Mouse (Mus musculus) hindbrain, embryonic 13.5 days (tissue): ENCODE measurements at regions not wholly inside any gene's neighbourhood (a gene's known extent, or its start where the extent isn't known, plus 50 kb on each side); places are given as distances from the start of the nearest gene placed in this dataset.

ENCODE experiments used
- ATAC-seq: fragments of 200-750 bp; cut with Nextera tagmentation; 2 replicates; pipeline ENCODE4 v1.8.0; 2017; ENCODE audit warnings: moderate TSS enrichment; ENCODE audit not compliant: low FRiP score
- H3K27ac ChIP-seq: fragments of 300-500 bp; sonication (generic); 2 replicates; pipeline ENCODE4 v1.5.1; 2015; ENCODE audit warnings: inconsistent platforms, mild to moderate bottlenecking, moderate library complexity
- H3K27me3 ChIP-seq: fragments of 300-500 bp; sonication (generic); 2 replicates; pipeline ENCODE4 v1.6.1; 2015; ENCODE audit warnings: mild to moderate bottlenecking, inconsistent platforms
- H3K36me3 ChIP-seq: fragments of 300-500 bp; sonication (generic); 2 replicates; pipeline ENCODE4 v1.6.1; 2015; ENCODE audit warnings: mild to moderate bottlenecking, inconsistent platforms
- H3K4me1 ChIP-seq: fragments of 300-500 bp; sonication (generic); replicated peaks from 2 replicates; pipeline ENCODE4 v1.6.1; 2015; ENCODE audit warnings: inconsistent platforms
- H3K4me2 ChIP-seq: fragments of 300-500 bp; sonication (generic); 2 replicates; pipeline ENCODE4 v1.6.1; 2015; ENCODE audit warnings: inconsistent platforms, mild to moderate bottlenecking, moderate library complexity
- H3K4me3 ChIP-seq: fragments of 300-500 bp; sonication (generic); 2 replicates; pipeline ENCODE4 v1.5.1; 2015; ENCODE audit warnings: mild to moderate bottlenecking, inconsistent platforms
- H3K9ac ChIP-seq: fragments of 300-500 bp; sonication (generic); 2 replicates; pipeline ENCODE4 v1.6.1; 2015; ENCODE audit warnings: mild to moderate bottlenecking, inconsistent platforms
- H3K9me3 ChIP-seq: fragments of 300-500 bp; sonication (generic); 2 replicates; pipeline ENCODE4 v1.6.1; 2016; ENCODE audit warnings: inconsistent platforms
- WGBS: fragments of 180-500 bp; shearing (Covaris S2); methylation state at CpG from one replicate; pipeline ENCODE4 v1.1.7; 2015; 5-methylcytosine and 5-hydroxymethylcytosine counted together

DNA sequence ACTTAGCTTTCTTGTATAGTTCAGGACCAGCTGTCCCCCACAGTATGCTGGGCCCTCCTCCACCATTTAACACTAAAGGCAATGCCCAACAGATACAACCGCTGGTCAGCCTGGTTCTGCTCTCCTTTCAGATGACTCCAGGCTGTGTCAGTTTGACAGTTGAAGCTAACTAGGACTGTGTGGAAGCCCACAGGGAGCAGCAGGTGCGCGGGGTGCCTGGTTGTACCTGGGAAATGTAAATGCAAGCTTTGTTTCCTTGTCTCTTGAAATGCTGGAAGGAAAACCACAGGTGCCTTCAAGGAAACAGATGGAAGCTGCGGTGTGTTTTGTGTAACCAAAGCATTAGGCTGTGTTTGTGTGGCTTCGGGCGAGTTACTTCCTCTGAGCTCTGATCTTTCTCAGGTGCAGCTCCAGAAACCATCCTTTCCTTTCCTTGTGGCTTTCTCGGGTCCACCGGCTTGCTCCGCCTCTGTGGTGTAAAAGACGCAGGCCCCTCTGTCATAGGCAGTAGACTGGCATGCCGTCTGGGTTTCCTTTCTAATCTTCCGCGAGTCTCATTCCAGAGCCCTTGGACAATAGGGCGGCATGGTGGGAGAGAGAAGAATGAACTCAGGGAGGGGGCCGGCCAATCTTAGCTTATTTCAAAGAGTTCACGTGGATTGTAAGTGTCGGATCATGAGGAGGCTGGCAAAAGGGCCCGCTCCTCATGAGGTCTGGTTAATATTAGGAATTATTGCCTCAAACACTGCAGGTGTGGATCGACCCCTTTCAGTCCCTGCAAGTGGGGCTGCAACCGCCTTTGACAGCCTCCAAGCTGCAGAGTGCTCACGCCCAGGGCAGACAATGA, 605.5 kb upstream of the Id2 start:
- Histone ChIP-seq H3K27ac (peak overlapping the region; percentile 53), H3K4me2 (peak overlapping the region; percentile 50), H3K9ac (peak overlapping the region; percentile 55), H3K36me3 (no peaks in the 10 kb centered on the region), H3K27me3 (no peaks in the 10 kb centered on the region), H3K9me3 (no peaks in the 10 kb centered on the region), H3K4me3 (peak overlapping the region; percentile 23), H3K4me1 (peaks cover 11% of the 10 kb centered on the region)
- WGBS: 9% methylated on average over 21 of the region's 21 CpGs
- ATAC-seq: peak; percentile 73; the same call in 1 of the 2 replicates

DNA sequence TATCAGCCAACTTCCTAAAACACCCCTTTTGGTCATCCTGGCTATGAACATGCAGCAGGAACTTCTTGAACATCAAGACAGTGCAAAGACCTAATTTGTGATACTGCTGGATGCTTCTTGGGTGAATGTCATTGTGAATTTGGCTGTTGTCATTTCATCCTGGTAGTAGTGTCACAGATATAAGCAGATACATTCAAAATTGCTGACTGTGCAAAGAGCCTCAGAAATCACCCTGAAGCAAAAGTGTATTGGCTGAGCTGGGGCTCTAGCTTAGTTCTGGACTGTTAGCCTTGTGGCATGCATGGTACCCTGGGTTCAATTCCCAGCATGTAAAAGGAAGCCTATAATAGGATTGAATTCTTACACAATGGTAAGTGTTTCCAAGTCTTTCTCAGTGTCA, 590.1 kb upstream of the Id2 start:
- no peak overlapping the region for H3K4me2 ChIP-seq
- no peaks in the 10 kb centered on the region for H3K27me3 ChIP-seq
- no peaks in the 10 kb centered on the region for H3K36me3 ChIP-seq
- H3K4me3 ChIP-seq: no peak overlapping the region
- no peak overlapping the region for H3K9ac ChIP-seq
- H3K9me3 ChIP-seq: no peaks in the 10 kb centered on the region
- H3K27ac ChIP-seq: no peak overlapping the region
- no peak for ATAC-seq
- H3K4me1 ChIP-seq: no peaks in the 10 kb centered on the region

DNA sequence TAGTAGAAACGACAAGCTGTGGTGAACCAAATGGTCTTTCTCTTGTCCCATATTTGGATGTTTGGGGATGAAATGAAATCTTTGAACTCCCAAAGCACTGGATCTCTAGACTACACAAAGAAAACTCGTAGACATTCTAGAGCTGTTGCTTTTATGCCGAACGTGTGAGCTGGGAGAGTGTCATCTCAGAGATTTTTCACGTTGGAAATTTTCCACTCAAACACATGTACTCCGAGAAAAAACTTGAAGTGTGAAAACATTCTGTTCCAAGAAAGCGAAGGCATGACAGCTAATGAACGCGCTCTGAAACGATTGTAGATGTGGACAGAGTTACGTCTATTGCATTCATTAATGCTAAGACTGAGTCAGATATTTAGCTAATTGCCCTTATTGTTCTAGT, 579.7 kb upstream of the Id2 start:
- Histone ChIP-seq H3K9ac (no peak overlapping the region), H3K27ac (no peak overlapping the region), H3K36me3 (no peaks in the 10 kb centered on the region), H3K4me3 (no peak overlapping the region), H3K4me1 (no peaks in the 10 kb centered on the region), H3K27me3 (no peaks in the 10 kb centered on the region), H3K4me2 (no peak overlapping the region), H3K9me3 (no peaks in the 10 kb centered on the region)
- WGBS: 90% methylated on average over 11 of the region's 11 CpGs
- ATAC-seq: no peak

DNA sequence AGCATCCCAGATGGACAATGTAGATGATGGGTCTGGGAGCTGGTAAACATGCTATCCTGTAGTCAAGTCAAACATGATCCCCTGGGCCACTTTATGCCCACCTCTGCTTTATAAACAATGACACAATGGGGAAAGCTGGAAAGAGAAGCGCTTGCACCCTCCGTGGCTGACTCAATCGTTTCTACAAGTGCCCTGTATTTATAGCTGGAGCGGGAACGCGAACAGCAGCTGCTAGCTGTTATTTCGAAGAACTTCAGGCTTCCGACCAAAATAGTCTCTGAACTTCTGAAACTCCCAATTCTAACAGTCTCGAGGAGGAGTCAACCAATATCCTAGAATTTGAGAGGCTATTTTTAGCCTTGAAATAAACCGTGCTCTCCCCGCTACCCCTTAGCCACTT, 571.4 kb upstream of the Id2 start:
- Histone ChIP-seq H3K9ac (no peak overlapping the region), H3K9me3 (no peaks in the 10 kb centered on the region), H3K4me3 (no peak overlapping the region), H3K27ac (no peak overlapping the region), H3K36me3 (no peaks in the 10 kb centered on the region), H3K4me1 (no peaks in the 10 kb centered on the region), H3K27me3 (no peaks in the 10 kb centered on the region), H3K4me2 (no peak overlapping the region)
- ATAC-seq: no peak
- WGBS: 92% methylated on average over 11 of the region's 11 CpGs

DNA sequence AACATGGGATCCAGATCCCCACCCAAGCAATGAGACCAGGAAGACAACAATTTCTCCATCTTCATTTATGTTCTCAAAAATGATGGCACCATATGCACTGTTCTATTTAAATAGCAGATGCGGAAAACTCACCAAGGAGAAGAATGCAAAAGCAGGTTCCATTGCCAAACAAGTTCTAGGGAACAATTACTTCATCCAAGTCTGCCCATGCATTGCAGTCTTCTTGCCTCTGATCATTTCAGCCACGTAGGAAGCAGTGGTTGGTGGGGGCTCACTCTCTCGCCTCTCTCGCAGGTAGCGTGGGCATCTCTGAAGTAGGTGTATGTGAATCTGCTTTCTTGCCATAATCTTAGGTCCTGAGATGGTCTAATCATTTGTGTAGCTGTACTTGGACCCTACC, 557.5 kb upstream of the Id2 start:
- H3K27ac ChIP-seq: no peak overlapping the region
- H3K4me1 ChIP-seq: no peaks in the 10 kb centered on the region
- no peak overlapping the region for H3K4me2 ChIP-seq
- no peak overlapping the region for H3K9ac ChIP-seq
- H3K36me3 ChIP-seq: no peaks in the 10 kb centered on the region
- WGBS: 91% methylated on average over 5 of the region's 5 CpGs
- no peak for ATAC-seq
- H3K4me3 ChIP-seq: no peak overlapping the region
- no peaks in the 10 kb centered on the region for H3K9me3 ChIP-seq
- H3K27me3 ChIP-seq: no peaks in the 10 kb centered on the region

DNA sequence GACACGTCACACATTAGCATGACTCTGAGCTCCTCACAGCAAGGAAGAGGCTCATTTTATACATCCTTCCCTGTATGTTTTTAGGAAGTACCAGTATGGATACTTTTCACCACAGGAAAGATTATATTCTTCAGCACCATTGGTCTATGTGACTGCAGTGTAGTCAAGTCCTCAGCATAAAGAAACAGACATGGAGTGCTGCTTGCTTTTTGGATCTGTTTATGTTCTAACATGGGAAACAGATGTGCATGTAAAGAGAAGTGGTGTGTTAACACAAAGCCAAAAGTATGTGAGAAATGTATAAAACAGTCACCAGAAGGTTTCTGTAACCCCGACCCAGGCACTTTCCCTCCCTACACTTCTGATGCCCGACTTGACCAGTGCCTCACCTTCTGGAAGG, 553.3 kb upstream of the Id2 start:
- H3K4me2 ChIP-seq: no peak overlapping the region
- H3K4me3 ChIP-seq: no peak overlapping the region
- H3K9ac ChIP-seq: no peak overlapping the region
- 77% methylated on average over 3 of the region's 3 CpGs for WGBS
- no peak for ATAC-seq
- no peaks in the 10 kb centered on the region for H3K36me3 ChIP-seq
- H3K4me1 ChIP-seq: no peaks in the 10 kb centered on the region
- H3K27me3 ChIP-seq: no peaks in the 10 kb centered on the region
- H3K27ac ChIP-seq: no peak overlapping the region
- H3K9me3 ChIP-seq: no peaks in the 10 kb centered on the region

DNA sequence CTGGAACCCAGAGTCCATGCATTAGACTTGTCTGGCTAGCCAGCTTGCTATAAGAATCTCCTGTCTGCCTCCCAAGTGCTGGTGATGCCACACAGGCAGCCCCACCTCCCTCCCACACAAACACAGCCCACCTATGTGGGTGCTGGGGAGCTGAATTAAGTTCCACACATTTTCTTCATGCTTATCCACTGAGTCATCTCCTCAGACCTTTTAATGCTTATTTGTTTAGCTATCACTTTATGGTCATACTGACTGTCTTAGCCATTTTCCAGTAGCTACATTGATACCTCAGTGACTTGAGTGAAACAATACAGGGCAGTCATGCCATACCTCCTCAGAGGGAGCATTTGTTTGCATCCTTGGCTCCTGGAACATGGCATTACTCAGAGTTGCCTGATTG, 531.1 kb upstream of the Id2 start:
- no peak overlapping the region for H3K4me2 ChIP-seq
- no peak for ATAC-seq

DNA sequence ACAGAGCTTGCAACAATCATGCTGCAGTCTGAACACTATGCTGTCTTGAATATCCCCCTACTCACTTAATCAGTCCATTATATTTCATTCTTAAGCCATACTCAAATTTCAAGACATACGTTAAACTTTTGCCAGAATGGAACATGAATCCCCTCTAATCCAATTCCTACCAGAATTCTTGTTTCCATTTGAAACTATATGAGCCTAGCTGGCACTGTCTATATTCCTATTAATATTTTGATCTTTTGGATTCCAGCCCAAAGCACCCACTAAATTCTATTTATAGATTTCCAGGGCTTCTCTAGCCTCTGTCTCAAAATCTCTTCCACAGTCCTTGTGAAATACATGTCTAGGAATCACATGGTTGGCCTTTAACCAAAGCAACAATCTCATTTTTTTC, 528.9 kb upstream of the Id2 start:
- WGBS: 90% methylated on average over 1 of the region's 1 CpGs
- no peaks in the 10 kb centered on the region for H3K36me3 ChIP-seq
- no peak overlapping the region for H3K4me2 ChIP-seq
- no peak overlapping the region for H3K27ac ChIP-seq
- H3K27me3 ChIP-seq: no peaks in the 10 kb centered on the region
- ATAC-seq: no peak
- H3K4me1 ChIP-seq: no peaks in the 10 kb centered on the region
- H3K9me3 ChIP-seq: no peaks in the 10 kb centered on the region
- H3K4me3 ChIP-seq: no peak overlapping the region
- no peak overlapping the region for H3K9ac ChIP-seq

More for the DNA sequence above, 531.1 kb upstream of the Id2 start:
- Histone ChIP-seq H3K4me1 (no peaks in the 10 kb centered on the region), H3K27ac (no peak overlapping the region), H3K9ac (no peak overlapping the region), H3K9me3 (no peaks in the 10 kb centered on the region), H3K36me3 (no peaks in the 10 kb centered on the region), H3K27me3 (no peaks in the 10 kb centered on the region), H3K4me3 (no peak overlapping the region)

DNA sequence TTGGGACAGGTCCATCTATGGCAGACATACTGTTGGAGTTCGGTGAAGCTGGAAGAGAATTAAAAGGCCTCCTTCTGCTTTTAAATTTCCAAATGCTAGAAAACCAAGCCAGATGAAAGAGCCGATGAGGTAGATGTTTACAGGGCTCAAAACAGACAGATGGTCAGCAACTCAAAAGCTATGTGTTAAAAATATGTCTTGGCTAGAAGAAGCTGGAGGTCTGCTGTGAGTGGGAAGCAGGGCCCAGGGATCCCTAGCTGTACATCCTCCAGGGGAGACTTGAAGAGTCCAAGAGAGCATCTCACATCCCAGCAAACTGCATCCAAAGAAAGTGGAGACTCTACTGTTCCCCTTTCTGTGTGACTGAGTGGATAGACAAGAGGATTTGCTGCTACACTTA, 526.5 kb upstream of the Id2 start:
- 94% methylated on average over 2 of the region's 2 CpGs for WGBS
- Histone ChIP-seq H3K36me3 (no peaks in the 10 kb centered on the region), H3K9ac (no peak overlapping the region), H3K4me3 (no peak overlapping the region), H3K9me3 (no peaks in the 10 kb centered on the region), H3K27me3 (no peaks in the 10 kb centered on the region), H3K27ac (no peak overlapping the region), H3K4me2 (no peak overlapping the region), H3K4me1 (no peaks in the 10 kb centered on the region)
- ATAC-seq: no peak

DNA sequence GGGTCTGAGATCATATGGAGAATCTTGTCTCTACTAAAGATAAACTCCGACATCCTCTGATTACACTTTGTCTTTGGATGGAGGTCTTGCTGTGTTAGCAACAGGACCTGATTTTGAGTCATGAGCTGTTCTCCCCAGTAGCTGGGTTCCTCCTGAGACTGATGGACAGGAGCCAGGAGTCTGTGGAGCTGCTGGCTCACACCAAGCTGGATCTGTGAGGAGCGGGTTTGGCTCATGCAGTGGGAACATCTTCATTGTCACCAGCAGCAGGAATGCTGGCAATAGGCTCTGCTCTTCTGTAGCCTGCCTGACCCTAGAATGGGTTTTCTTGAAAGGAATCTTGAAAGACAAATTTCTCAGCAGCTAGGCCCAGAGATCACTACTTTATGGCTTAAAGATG, 524.2 kb upstream of the Id2 start:
- no peak for ATAC-seq
- Histone ChIP-seq H3K4me3 (no peak overlapping the region), H3K27ac (no peak overlapping the region), H3K9ac (no peak overlapping the region), H3K36me3 (no peaks in the 10 kb centered on the region), H3K27me3 (no peaks in the 10 kb centered on the region), H3K4me2 (no peak overlapping the region), H3K4me1 (no peaks in the 10 kb centered on the region), H3K9me3 (no peaks in the 10 kb centered on the region)
- WGBS: 82% methylated on average over 2 of the region's 2 CpGs

DNA sequence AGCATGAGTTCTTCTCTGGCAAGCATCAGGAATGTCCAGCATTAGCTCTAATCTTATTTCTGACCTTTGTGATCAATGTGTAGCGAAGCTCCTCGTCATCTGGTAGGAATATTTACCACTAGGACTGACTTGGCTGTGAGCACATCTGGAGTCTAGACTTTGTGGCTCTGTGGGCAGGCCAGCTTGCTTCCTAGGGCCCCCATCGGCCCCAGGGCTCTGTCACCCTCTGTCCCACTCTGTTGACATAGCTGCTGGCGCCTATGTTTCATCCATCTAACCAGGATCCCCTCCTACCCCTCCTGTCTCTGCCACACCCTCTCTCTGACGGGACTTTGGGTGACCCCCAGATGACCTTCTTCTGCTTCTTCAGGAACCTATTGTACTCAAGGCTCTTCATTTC, 520.6 kb upstream of the Id2 start:
- ATAC-seq: no peak
- no peaks in the 10 kb centered on the region for H3K27me3 ChIP-seq
- no peak overlapping the region for H3K4me2 ChIP-seq
- H3K4me3 ChIP-seq: no peak overlapping the region
- WGBS: 60% methylated on average over 5 of the region's 5 CpGs
- no peak overlapping the region for H3K27ac ChIP-seq
- H3K4me1 ChIP-seq: no peaks in the 10 kb centered on the region
- no peak overlapping the region for H3K9ac ChIP-seq
- no peaks in the 10 kb centered on the region for H3K36me3 ChIP-seq
- no peaks in the 10 kb centered on the region for H3K9me3 ChIP-seq

DNA sequence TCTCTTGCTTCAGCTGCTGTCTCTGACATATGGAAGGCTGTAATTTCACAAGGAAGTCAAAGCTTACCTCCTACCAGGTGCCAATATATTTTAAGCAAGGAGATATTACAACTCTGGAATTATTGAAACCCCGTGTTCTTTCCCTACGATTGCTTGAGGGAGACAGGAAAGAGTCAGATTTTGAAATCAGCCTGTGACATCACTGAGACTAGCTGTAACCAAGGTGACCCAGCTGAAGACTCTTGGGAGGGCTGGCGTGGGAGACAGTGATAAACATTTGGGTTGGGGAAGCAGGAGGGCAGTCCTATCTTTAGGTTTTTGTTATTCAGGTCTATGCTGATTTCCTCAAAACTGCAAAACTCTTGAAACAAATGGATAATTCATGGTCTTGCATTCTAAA, 518.4 kb upstream of the Id2 start:
- ATAC-seq: no peak
- H3K9ac ChIP-seq: no peak overlapping the region
- no peaks in the 10 kb centered on the region for H3K4me1 ChIP-seq
- H3K27me3 ChIP-seq: no peaks in the 10 kb centered on the region
- H3K4me3 ChIP-seq: no peak overlapping the region
- H3K9me3 ChIP-seq: no peaks in the 10 kb centered on the region
- H3K27ac ChIP-seq: no peak overlapping the region
- no peaks in the 10 kb centered on the region for H3K36me3 ChIP-seq
- no peak overlapping the region for H3K4me2 ChIP-seq
- WGBS: 79% methylated on average over 3 of the region's 3 CpGs

DNA sequence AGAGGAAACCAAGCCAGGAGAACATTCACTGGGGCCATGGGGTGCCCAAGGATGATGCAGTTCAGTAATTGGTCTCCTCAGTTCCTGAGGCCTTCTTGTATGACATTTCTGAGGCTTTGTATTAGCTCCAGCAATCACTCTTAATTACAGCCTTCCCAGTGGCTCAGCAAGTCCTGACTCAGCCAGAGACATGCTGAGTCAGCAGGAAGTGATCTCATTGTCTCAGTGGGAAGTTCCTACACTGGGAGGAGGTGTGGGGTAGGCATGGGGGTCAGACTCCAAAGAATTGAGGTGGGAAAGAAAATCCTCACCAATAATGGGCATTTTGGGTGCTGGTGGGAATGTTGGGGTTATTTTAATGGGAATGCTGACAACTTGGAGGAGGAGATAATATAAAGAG, 516.5 kb upstream of the Id2 start:
- Histone ChIP-seq H3K4me3 (no peak overlapping the region), H3K4me2 (no peak overlapping the region), H3K9ac (no peak overlapping the region), H3K9me3 (no peaks in the 10 kb centered on the region), H3K27ac (no peak overlapping the region), H3K27me3 (no peaks in the 10 kb centered on the region), H3K36me3 (no peaks in the 10 kb centered on the region), H3K4me1 (no peaks in the 10 kb centered on the region)
- ATAC-seq: no peak
